Mouse (Mus musculus) cerebellum, postnatal 10 days (tissue): ENCODE measurements around the gene Usp30.

ENCODE experiments used
- DNase-seq, 2 experiments: peaks; one replicate each; pipeline ENCODE4 v3.0.0; 2021; ENCODE audit warnings: mixed read lengths in 2 of 2

Usp30 gene

GRCm38 (mm10) chr5:114067543-114067942 is 2.3 kb downstream of the Usp30 start:
- no peak for DNase-seq

- no peak for DNase-seq
Measured at GRCm38 (mm10) chr5:114067982-114068381, 2.7 kb downstream of the Usp30 start.

DNA sequence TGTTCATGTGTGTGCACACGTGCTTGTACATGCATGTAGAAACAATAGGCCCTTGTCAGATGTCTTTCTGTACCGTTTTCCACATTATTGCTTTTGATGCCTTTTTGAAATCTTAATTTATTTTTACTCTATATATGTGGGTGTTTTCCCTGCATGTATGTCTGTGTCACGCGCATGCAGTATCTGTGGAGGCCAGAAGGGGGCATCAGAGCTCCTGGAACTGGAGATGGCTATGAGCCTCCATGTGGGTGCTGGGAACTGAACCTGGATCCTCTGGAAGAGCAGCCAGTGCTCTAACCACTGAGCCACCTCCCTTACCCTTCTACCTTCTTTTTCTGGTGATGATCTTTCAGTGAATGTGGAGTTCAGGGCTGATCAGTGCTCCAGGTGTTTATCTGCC is 5.6 kb downstream of the Usp30 start:
- no peak for DNase-seq

- DNase-seq, result no peak
Measured at GRCm38 (mm10) chr5:114072262-114072661, 7.0 kb downstream of the Usp30 start.

DNA sequence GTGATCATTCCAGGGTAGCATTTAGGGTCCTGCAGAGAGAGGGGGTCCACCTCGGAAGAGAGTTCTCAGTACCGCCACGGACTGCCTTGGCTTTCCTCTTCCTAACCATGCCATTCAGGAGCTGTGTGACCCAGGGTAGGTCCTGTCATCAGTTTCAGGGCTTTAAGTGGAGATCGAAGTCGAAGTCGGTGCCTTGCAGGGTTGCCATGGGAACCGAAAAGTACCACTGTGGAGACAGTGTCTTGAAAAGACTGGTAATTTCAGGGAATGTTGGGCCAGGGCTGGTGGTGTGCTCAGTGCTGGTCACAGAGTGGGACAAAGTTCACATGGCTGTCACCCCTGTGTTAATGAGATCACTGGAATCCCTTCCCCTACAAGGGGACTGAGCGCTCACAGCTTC is 11.7 kb downstream of the Usp30 start:
- DNase-seq, result no peak

- DNase-seq, result no peak
Measured at GRCm38 (mm10) chr5:114085501-114085900, 20.2 kb downstream of the Usp30 start.

GRCm38 (mm10) chr5:114087875-114088480 is 22.7 kb downstream of the Usp30 start:
- peak; percentile 56 to 70 for DNase-seq

DNA sequence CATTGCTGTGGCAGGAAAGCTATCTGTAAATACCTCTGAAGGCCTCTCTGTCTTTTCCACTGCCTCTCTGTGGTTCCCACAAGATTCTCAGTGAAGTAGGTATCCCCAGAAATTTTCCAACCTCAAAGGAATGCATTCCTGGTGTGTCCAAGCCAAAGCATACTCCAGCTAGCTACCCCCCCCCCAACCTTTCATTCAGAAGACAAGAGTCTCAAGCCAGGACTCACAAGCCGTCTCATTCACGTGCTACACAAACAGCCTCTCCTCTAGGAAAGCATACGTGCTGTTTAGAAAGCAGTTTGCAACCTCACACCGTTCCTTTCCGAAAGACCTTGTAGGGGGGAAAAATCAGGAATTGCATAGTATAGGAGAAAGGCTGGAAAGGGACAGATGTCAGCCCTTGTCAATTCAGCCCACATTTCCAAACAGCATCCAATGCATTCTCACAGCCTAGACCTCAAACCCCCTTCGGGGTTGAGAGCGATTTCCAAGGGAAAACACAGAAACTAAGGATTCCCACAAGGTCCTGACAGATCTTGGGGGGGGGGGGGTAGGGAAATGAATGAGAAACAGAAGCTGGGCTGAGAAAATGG is 25.3 kb downstream of the Usp30 start:
- peak in 1 of 2 experiments; percentile 46 for DNase-seq

DNA sequence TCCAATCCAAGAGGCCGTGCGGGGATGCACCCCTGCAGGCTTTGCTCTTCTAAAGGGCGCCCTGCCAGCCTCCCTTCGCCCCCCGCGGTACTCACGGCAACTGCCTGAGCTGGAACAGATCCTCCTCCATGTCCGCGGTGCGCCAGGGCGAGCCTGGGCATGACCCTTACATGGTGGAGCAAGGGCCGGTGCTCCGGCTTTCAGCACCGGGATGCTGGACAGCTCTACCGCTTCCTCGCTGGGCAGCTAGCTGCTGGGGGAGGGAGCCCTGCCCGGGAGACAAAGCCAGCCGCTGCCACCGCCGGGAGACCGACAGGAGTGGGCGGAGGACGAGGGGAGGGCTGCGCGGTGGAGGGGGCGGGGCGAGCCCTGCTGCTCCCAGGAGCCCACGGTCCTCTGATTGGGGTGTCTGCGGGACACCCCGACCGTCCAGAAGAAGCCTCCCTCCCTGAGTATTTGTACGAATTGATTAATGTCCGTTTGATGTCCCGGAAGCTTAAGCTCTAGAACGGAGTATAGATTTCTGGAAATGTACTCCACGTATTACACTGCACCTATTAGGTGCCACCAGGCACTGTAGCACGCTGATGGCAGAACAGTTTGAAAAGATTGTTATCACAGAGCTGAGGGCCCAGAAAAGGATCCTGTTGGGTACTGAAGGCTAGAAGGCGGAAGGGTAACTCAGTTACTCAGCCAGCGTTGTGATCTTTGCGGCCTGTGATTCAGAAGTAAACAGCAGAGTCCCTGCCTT is 26.0 kb downstream of the Usp30 start, which contains the start of gene Svop:
Svop (minus strand) TSS at position 514 of the 751 bp plus-strand sequence.
- peak; percentile 90 to 91 for DNase-seq

DNA sequence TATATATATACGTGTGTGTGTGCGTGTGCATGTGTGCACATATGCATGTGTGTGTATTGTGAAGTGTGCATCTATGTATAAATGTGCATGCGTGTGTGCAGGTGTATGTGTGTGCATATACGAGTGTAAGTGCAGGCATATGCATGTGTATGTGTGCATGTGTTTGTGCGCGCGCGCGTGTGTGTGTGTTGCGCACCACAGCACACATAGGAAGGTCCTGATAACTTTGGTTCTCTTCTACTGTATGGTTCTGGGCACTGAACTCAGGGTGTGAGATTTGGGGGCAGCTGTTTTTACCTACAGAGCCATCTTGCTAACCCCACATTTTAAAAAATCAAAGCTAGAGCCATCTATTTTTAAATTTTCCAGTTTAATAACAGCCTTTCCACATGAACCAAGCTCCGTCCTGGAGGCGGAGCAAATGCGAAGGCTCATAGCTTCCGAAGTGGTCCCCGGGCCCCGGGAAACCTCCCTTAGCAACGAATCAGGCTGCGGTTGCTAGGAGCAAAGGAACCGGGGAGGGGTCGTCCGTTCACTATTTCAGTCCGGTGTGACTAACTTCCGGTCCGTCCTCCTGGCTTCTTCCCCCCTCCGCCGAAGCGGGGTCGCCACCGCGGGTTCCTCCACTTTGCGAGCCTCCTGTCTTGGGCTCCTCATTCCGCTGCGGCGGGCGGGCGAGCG is 34.6 kb downstream of the Usp30 start:
- DNase-seq, result peak; percentile 96 to 97

DNA sequence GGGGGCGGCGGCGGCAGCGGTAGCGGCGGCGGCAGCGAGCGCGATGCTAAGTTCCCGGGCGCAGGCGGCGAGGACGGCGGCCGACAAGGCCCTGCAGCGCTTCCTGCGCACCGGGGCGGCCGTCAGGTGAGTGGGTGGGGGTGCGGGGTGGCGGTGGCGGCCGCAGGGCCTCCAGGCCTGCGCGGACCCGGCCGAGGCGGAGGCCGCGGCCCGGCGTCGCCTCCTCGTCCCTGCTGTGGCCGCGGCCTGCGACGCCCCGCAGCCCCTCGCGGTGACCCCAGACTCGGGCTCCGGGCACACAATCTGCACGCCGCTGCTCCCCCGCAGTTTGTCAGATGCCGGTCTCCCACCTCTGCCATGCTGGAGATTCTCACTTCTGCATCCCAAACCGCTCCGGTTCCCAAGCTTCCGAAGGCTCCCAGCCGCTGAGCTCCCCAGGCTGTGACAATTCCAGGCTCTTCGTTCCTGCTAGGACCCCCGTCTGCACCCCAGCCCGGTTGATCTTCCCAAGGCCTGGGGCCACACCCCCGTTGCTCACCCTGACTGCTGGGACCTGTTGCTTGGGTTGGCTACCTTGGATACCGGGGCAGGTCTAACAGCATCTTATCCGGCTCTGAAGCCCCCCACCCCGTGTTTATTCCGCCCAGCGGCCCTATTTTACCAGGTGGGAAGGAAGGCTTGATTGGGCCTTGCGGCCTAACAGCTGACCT is 35.3 kb downstream of the Usp30 start:
- DNase-seq, result no peak

DNA sequence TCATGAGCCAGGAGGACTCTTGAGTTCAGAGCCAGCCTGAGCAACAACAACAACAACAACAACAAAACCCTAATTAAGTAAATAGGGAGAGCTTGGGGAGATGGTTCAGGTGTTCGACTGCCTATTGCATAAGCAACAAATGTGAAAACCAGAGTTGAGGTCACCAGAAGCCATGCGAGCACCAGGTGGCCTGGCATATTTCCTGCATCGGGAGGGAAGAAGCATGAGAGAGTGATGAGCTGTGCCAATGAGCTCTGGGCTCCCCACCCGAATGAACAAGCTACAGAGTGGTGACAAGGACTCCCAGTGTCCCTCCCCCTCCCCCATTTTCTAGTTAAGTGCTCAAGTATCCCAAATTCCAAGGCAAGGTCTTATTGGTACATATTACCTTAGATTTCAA is 36.6 kb downstream of the Usp30 start:
- no peak for DNase-seq

DNA sequence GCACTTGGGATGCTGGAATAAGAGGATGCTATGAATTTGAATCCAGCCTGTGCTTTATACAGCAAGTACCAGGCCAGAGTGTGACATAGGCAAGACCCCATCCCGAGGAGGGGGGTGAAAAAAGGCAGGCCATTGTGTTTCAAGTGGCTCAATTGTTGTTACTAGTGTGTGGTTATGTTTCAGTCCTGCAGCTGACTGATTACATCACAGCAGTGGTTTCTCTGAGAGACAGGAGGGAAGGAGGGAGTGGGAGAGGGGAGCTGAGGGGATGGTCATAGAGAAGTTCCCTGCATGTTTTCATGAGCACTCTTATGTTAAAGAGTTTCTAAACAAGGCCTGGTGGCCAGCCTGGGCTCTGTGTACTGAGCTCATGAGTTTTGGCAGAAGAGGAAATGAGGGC is 37.5 kb downstream of the Usp30 start:
- no peak for DNase-seq

DNA sequence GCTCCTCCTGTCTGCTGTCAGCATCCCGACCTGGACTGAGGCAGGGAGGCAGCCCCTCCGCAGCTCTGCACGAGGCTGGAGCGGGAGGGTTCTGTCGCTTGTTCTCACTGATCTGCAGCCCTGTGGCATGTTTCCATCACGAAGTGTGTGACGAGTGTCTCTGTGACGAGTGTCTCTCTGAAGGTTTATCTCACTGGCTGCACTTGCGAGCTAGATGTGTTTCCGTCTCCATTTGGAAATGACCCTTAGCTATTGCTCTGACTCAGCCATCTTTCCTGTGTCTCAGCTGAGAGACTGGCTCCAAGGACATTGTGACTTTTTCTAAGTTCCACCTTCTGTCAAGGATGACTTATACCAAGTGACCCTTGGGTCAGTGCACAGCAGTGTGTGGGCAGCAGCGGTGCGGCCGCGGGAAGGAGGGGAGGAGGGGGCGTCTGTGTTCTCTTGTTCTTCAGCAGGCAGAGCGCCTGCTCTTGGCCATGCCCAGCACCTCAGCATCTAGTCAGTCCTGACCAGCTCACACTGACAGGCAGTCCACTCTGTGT is 41.2 kb downstream of the Usp30 start:
- DNase-seq, result no peak

GRCm38 (mm10) chr5:114113334-114113733 is 48.1 kb downstream of the Usp30 start:
- DNase-seq, result no peak

DNA sequence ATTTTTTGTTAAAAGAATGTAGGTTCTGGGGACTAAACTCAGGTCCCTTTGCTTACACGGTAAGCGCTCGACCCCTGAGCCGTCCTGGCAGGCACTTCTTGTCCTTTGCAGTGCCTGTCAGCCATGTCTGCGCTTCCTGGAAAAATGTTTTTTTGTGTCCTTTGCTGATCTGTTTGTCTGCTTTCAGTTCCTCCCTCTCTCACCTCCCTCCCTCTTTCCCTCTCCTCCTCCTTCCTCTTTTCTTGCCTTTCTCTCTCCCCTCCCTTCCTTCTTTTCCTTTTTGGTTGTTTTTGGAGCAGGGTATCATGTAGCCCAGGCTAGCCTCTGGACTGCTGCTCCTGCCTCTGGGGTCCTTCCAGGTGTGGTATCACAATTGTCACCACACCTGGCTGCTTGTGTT is 49.8 kb downstream of the Usp30 start:
- DNase-seq, result no peak

GRCm38 (mm10) chr5:114116586-114116985 is 51.3 kb downstream of the Usp30 start:
- no peak for DNase-seq

- no peak for DNase-seq
Measured at GRCm38 (mm10) chr5:114119806-114120205, 54.5 kb downstream of the Usp30 start.

DNA sequence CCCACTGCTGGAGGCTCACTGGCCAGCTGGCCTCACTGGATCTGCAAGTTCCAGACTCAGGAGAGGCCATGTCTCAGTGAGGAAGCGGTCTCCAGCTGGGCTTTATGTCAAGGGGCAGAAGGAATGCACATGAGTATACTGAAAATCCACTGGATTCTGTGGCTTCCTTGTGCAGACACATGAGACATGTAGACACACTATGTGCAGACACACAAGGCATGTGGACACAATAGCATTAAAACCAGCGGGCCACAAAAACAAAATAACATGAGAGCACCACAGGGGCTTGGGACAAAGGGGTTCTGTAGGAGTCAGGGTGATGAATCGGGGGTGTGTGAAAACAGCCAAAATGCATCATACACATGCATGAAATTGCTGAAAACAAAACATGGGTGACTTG is 60.7 kb downstream of the Usp30 start:
- no peak for DNase-seq

- no peak for DNase-seq
Measured at GRCm38 (mm10) chr5:114126499-114127244, 61.4 kb downstream of the Usp30 start.
